Mouse (Mus musculus): ENCODE data around the gene Nebl.
A peak's percentile ranks its signal among the peaks of the same experiment; 100 is the strongest.
"Not testable (repeated sequence)": the region's sequence is repeated elsewhere in the genome, so short reads cannot be mapped to it uniquely, and the experiment has no call there.

Nebl gene

DNA sequence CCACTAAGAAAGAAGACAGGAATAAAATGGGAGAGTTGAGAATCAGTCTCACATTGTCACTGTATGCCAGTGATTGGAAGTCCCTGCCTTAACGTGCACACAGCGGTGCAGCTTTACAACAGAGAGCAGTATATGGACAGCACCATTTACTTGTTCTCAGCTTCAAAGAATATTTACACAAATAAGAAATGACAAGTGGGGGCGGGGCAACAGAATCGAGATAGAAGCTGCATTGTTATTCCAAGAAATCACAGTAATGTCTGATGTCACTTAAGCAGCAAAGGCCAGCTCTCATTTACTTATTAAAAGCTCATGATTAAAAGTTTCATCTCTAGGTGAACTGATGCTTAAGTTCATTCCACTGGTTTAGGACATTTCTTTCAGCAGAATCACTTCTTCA, 328.8 kb downstream of the Nebl start:
- DNase-seq (ENCODE audit: low spot score): no peak

DNA sequence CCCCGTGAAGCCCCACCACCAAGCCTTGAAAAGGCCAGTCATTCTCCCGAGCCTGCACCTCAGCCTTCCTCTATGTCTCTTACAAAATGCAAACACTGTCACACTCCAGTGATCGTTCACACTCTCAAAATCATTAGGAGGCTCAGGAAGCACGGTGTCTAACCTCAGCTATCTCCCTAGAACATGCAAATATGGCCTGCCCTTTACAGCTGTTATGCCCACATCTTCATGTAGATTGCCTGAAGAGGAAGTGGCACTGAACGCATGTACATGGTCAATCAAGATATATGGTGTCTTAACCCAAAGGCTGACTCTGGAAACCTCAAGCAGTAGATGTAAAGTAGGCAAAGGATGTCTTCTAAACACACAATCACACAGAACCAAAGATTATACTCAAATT, 335.0 kb downstream of the Nebl start:
- no peak for DNase-seq (ENCODE audit: low spot score)

DNA sequence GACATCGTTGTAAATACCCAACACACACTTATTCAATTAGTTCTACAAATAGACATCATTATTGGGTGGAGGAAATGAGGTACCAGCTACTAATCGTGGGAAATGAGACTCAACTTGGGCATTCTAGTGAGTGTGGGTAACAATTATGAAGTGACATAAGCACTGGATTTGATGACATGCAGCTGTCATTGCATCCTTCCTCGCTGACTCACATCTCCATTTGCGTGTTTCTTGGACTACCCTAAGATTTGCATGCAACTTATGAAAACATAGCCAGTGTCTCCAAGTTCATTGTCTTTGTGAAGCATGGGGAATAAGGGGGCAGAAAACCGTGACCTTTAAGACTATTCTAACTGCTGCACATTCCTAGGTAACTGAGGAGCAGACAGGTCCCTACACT, 339.9 kb downstream of the Nebl start:
- no peak for DNase-seq (ENCODE audit: low spot score)

DNA sequence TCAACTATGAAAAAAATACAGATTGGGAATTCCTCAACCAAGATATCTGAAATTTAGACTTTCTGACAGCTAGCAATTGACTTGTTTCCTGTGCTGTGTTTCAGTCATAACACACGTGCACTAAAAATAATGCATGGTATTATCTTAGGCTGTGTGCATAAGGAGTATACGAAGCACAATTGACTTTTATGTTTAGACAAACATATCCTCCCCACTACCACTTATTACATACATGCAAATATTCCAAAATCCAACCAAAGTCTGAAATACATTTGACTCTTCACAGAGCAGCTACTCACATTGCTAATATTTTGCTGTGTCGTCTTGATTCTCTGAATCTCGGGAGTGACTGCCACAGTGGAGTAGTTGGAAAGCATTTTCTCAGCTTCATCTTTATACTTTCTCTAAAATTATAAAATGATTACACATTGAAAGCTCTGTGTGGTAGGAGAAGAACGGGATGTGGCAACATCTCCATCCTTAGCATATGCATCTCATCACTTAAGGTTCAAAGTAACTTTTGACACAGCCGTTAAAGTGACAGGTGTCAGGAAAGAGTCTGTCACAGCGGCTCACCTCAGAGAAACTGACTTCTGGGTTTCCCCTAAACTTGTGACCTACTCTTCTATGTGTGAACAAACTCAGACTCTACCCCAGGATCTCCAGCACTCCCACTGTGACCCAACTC, 340.6 kb downstream of the Nebl start:
- no peak for DNase-seq (ENCODE audit: low spot score)

DNA sequence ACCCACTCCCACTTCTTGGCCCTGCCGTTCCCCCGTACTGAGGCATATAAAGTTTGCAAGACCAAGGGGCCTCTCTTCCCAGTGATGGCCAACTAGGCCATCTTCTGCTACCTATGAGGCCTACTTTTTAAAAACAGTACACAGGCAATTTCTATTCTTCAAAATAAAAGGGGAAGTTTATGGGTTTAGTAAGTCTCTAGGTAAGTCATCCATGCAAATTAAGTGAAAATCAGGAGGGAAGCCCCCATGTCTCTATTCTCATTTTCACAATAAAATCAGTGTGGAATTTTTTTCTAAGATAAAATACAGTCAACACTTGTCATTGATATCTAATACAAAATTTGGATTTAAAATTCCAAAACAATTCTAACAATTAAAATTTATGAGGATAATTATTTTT, 341.4 kb downstream of the Nebl start:
- no peak for DNase-seq (ENCODE audit: low spot score)

DNA sequence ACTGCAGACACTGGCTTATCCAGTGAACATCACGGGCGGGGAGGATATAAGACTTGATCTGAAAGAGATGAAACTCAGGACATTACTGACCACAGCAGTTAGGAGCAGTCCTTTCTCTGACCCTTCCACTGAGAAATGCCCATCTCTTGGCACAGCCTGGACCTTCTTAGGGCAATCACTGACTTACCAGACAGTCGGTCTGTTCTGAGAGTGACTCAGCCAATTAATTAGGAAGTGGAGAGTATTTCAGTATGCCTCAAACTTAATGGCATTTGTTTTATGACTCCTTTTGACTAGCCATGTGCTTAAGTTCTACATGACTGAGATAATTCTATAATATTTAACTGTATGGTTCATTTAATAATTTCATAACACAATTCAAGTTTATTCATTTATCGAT, 341.9 kb downstream of the Nebl start:
- DNase-seq (ENCODE audit: low spot score): no peak

DNA sequence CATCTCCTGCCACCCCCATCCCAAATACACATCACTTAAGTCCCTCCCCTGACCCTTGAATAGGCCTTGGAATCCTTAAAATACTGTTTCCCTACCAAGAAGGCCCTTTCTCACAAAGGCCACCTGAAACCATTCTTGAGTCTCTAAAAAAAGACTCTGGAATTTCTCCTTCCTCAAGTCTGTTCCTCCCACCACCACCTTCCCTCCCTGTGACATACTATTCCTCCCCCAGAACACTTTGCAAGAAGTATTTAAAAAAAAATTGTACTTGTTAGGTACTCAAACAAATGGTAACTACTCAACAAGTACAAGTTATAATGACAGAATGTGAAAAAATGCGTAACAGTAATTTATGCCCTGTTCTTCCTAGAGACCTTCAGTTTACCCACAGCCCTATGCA, 349.0 kb downstream of the Nebl start:
- DNase-seq (ENCODE audit: low spot score): no peak

DNA sequence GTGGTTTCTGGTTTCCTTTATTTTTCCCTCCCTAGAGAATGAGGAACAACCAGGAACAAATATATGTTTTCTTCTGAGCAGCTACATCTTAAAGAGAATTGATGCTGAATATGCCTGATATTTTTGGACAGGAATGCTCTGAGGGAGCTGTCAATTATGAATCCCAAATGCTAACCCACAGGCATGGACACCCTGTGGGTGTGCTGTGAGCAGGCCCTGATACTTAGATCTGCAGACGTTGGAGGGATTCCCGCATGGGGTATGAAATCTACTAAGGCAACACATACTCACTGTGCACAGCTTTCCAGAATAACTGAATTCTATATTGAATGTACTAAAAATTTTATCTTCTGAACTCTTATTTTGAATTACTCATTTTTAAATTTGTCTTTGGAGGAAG, 355.3 kb downstream of the Nebl start:
- DNase-seq (ENCODE audit: low spot score): no peak

DNA sequence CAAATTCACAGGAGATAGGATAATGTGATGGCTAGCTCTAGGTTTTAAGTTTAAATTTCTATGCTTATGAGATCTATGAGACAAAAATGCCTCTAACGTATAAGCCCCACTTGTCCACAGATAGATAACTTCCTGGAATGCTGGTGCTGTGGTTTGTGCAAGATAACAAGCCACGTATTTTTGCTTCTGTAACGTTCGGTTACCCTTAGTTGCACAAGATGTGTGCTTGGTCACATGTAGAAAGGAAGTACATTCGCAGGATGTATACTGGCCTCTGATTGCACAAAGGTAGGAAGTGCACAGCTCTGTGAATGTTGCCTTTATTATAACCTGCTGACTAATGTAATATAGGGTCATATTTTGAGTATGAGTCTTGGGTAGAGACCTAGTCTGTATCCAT, 365.6 kb downstream of the Nebl start:
- DNase-seq (ENCODE audit: low spot score): peak; percentile 12

DNA sequence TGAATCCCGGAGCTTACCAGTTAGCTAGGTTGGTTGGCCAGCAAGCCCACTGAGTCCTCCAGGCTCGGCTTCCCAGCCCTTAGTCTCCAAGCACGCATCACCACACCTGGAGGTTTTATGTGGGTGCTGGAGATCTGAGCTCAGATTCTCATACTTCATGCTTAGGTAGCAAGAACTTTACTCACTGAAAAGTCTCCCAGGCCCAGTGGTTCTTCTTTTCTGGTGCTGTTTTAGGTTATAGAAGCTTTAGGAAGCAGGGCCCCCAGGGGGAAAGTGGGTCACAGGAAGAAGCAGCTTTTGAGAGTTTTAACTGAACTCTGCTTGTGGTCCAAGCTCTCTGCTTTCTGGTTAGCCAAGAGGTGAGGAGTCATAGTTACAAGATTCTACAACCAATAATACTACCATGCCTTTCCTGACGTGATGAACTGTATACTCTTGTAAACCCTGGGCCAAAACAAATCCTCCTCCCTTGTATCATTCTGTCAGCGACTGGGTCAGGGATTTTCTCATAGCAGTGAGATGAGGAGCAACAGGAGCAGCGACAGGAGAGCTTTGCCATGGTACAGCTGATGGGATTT, 366.2 kb downstream of the Nebl start:
- DNase-seq (ENCODE audit: low spot score): no peak

DNA sequence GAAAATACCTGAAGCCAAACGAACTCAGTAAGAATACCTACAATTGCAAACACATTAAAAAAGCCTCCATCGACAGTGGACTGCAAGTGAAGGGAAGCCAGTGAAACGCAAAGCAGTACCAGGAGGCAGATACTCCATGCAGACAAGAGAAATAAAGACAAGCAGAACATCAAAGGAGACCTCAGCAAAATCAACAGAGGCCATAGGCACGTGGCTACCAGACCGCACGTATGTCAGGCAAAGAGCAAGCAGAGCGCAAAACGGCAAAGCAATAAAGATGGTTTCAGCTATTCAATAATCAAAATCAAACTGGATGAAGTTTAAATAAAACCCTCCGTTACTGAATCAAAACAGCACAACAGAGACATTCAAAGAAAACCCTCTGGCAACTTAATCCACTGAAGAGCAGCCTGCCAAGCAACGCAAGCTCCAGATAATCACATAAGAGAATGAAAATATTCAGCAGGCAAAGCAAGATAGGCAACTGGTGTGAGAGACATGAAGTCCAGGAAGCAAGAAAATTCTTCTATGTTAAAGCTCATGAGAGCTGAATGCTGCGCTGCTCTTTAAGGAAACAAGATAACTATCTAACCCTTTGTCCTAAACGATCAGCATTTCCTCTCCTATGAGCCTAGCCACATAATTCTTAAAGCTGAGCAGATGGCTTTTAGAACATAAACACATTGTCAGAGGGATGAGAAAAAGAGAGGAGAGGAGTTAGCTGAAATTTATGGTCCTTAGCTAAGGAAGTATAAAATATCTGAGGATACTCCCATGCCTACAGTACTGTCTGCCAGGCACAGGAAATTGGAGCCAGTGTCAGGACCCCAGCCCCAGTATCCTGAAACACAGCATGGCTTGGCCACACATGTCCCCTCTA, 367.7 kb downstream of the Nebl start:
- no peak for DNase-seq (ENCODE audit: low spot score)

DNA sequence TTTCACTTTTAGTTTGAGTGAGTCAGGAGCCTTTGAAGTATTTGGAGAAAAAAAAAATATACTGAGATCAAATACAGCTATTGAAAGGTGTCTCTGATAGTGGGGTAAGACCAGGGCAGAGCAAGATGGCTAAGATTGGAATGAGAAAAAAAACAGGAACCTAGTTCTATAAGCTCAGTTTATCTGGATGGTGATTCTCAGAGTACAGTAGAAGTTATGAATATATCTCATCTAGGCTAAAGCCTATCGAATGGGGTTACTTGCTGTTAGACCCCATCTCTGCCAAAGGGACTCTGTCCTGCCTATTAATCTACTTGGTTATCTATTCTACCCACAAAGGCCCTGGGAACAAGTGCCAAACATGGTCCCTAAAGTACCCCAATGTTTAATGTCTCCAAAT, 369.1 kb downstream of the Nebl start:
- DNase-seq (ENCODE audit: low spot score): no peak

DNA sequence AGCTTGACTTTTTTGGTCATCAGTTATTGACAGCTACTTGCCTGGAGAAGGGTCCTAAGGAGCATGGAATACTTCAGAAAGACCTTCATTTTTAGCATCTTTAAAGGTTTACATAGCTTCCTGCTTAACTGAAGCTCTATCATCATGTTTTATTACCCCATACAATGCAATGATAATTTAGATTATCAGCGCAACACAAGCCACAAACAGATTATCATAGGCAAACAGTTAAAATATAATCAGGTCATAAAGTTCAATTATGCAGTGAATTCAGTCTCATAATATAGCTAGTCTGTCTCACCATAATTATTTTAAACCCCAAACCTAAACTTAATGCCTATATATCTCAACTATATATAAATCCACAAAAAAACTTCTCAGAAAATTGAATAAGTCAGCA, 386.6 kb downstream of the Nebl start:
- no peak for DNase-seq (ENCODE audit: low spot score)

DNA sequence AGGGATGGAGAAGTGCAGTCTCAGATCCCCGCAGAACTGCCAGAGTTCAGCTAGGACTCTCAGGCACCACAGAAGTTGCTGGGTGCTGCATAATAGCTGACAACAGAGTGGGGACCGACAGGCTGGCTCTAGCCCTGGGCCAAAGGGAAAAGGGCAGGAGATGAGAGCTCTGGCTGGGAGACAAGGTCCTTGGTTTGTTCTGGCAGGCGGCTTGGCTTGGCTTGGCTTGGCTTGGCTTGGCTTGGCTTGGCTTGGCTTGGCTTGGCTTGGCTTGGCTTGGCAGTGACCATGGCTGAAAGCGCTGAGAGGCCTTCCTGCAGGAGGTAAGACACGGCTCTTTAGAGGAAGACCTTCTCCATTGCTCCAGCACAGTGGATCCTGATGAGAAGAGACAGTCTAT, 395.8 kb downstream of the Nebl start:
- DNase-seq (ENCODE audit: low spot score): no peak

DNA sequence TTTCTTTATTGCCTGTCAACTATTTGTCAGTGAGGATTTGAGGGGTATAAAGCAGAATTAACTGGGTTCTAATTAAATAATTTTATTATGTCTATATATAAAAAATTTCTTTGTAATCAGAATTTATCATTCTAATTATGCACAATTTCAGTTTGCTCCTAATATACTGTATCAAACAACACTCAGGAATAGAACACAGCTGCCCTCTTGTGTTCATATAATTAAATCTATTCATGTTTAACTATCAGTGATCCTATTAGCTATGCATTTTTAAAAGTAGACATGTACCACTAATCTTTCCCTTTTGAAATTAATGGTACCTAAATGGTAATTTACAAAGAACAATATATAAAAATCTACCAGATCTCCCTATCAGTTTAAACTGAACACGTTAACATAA, 404.7 kb downstream of the Nebl start:
- DNase-seq (ENCODE audit: low spot score): no peak

DNA sequence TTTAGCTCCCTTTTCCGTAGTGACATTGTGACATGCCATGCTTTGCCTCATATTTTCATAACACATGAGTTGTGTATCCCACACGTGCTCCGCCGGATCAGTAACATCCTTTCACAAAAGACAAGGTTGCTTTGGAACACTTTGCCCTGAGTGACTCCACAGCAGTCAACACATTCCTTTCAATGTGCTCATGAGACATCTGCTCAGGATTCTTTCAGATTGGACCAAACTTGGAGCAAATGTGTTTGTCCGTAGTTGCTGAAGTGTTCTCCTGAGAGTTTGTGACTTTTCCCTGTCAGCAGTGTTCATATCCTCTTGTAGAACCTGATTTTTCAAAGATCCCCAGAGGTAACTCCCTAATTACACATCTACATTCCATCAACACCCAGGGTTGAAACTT, 414.4 kb downstream of the Nebl start:
- DNase-seq (ENCODE audit: low spot score): no peak

DNA sequence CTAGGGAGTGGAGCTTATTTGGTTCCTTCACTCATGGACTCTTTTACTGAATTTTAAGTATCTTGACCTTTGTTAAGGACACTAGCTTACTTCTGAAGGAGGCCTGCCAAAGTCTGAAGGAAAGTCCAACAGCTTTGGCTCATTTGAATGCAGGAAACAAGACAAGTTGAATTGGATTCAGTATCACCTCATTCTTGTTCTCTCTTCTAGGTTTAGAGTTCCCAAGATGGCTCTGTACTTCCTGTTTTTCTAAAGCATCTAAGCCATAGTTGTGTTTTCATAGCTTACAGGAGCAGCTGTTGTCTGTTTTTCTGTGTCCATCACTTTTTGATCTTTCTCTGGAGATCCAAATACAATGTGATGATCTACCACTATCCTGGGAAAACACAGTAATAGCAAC, 429.9 kb downstream of the Nebl start:
- DNase-seq (ENCODE audit: low spot score): no peak

DNA sequence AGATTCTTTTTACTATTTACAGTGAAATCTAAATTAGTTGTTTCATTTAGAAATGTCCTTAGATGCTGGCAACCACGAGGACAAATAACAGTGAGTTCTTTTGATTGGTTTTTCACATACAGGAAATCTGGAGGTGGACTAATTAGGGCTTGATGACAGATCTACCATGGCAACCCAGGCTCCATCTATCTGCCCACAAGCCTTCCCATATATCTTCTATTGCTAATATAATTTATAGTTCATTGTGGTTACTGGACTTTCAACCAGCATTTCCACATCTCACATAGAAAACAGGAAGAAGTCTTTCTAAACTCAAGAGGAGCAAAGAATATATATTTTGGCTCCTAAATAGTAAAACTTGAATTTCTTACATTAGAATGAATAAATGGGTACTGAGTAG, 433.8 kb downstream of the Nebl start:
- no peak for DNase-seq (ENCODE audit: low spot score)

DNA sequence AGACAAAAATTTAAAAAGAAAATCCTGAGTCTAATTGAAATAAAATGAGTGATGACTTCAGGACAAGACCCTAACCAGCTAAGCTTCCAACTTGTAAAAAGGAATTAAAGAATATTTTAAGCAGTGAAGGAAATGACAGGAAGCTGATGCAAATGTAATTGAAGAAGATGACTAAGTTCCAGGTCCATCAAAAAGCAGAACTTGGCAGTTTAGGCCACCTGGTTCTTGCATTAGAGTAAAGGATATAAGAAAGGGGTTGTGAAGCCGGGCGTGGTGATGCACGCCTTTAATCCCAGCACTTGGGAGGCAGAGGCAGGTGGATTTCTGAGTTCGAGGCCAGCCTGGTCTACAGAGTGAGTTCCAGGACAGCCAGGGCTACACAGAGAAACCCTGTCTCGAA, 436.0 kb downstream of the Nebl start:
- not testable (repeated sequence) for DNase-seq (ENCODE audit: low spot score)

Data from c-Kit-positive CD71-positive TER-119-positive erythroid progenitor cells, embryonic 14.5 days (primary cell).